ENCODE assay signal across 8 mouse cellular contexts in the genomic region with DNA sequence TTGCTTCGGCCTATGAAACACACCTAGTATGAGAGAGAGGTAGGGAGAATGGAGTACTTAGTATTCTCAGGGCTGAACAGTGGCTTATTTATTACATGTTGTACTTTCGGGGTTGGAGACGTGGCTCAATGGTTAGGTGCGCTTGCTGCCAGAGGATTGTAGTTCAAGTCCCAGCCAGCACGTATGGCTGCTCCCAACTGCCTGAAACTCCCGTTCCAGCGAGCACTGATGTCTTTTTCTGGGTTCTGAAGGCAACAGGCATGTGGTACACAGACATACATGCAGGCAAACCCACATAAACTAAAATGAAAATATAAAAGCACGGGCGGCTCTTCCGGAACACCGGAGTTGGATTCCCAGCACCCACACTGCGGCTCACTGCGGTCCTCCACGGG. TPM values are rescaled to one million over a fixed set of nuclear protein-coding genes. Genes with fewer than 3 reads are reported as not detected.
A peak's percentile ranks its signal among the peaks of the same experiment; 100 is the strongest.
DNase-seq lines count a peak whose midpoint lies in the region; ATAC-seq and TF ChIP-seq lines count a peak whose summit lies in the region.

No protein-coding gene starts in this region.

- peaks cover 14% of the 10 kb centered on the region; the same call in 1 of the 2 replicates for H3K36me3 ChIP-seq in kidney, postnatal 0 days (ENCODE audit: insufficient read depth, low read length)
- peaks cover 18% of the 10 kb centered on the region; the same call in 1 of the 2 replicates for H3K36me3 ChIP-seq in hindbrain, embryonic 15.5 days
- peaks cover 10% of the 10 kb centered on the region for H3K36me3 ChIP-seq in midbrain, embryonic 15.5 days (replicated peaks)

- WGBS in kidney, postnatal 0 days = 4% methylated on average over 14 of the region's 14 CpGs
- WGBS in hindbrain, embryonic 15.5 days = 8% methylated on average over 14 of the region's 14 CpGs
- WGBS in midbrain, embryonic 15.5 days = 7% methylated on average over 14 of the region's 14 CpGs

- peak; percentile 25 for DNase-seq in kidney, postnatal 0 days (ENCODE audit: low spot score)
- no peak for DNase-seq in kidney, postnatal 25 days
- DNase-seq in adrenal gland, adult 18-20 months (ENCODE audit: low spot score in 2 of 2) = no peak
- no peak for DNase-seq in left cerebral cortex, postnatal 36 days (ENCODE audit: low spot score in 2 of 2)
- DNase-seq in retina, postnatal 1 day = no peak

- peak overlapping the region; percentile 86 for H3K4me3 ChIP-seq in kidney, postnatal 0 days (replicated peaks; ENCODE audit: low read depth, low read length)
- H3K4me3 ChIP-seq in hindbrain, embryonic 15.5 days = peak overlapping the region; percentile 68
- peak overlapping the region; percentile 73 for H3K4me3 ChIP-seq in midbrain, embryonic 15.5 days

- H3K27ac ChIP-seq in kidney, postnatal 0 days = peak overlapping the region; percentile 97
- H3K27ac ChIP-seq in hindbrain, embryonic 15.5 days (replicated peaks) = peak overlapping the region; percentile 96
- H3K27ac ChIP-seq in midbrain, embryonic 15.5 days = peak overlapping the region; percentile 96

- peak; percentile 7; the same call in 1 of the 2 replicates for ATAC-seq in kidney, postnatal 0 days (replicated peaks; ENCODE audit: low FRiP score, low read depth)
- ATAC-seq in common myeloid progenitor, adult 5-6 weeks (replicated peaks; ENCODE audit: low read depth, poor library complexity, severe bottlenecking) = peak; percentile 21; the same call in 1 of the 2 replicates
- no peak for ATAC-seq in hindbrain, embryonic 15.5 days (ENCODE audit: low FRiP score, low read depth)
- ATAC-seq in midbrain, embryonic 15.5 days (replicated peaks) = peak; percentile 60; the same call in 1 of the 2 replicates

- peaks cover 5% of the 10 kb centered on the region; the same call in 1 of the 2 replicates for H3K4me1 ChIP-seq in kidney, postnatal 0 days (replicated peaks; ENCODE audit: insufficient read depth, low read length)
- H3K4me1 ChIP-seq in hindbrain, embryonic 15.5 days (replicated peaks) = peaks cover 18% of the 10 kb centered on the region
- H3K4me1 ChIP-seq in midbrain, embryonic 15.5 days = peaks cover 16% of the 10 kb centered on the region

- H3K9ac ChIP-seq in kidney, postnatal 0 days (ENCODE audit: low read depth, low read length) = peak overlapping the region; percentile 83
- peak overlapping the region; percentile 85 for H3K9ac ChIP-seq in hindbrain, embryonic 15.5 days
- H3K9ac ChIP-seq in midbrain, embryonic 15.5 days = peak overlapping the region; percentile 87

- H3K9me3 ChIP-seq in kidney, postnatal 0 days (replicated peaks; ENCODE audit: low read length) = no peaks in the 10 kb centered on the region
- no peaks in the 10 kb centered on the region for H3K9me3 ChIP-seq in hindbrain, embryonic 15.5 days
- no peaks in the 10 kb centered on the region for H3K9me3 ChIP-seq in midbrain, embryonic 15.5 days

- H3K4me2 ChIP-seq in kidney, postnatal 0 days (ENCODE audit: low read length) = peak overlapping the region; percentile 81
- peak overlapping the region; percentile 79 for H3K4me2 ChIP-seq in hindbrain, embryonic 15.5 days
- peak overlapping the region; percentile 69 for H3K4me2 ChIP-seq in midbrain, embryonic 15.5 days

- H3K27me3 ChIP-seq in kidney, postnatal 0 days (ENCODE audit: insufficient read depth, low read length) = no peaks in the 10 kb centered on the region
- H3K27me3 ChIP-seq in hindbrain, embryonic 15.5 days = no peaks in the 10 kb centered on the region
- H3K27me3 ChIP-seq in midbrain, embryonic 15.5 days (replicated peaks) = no peaks in the 10 kb centered on the region

- no peak for TF ChIP-seq CTCF in kidney, postnatal 0 days (IDR thresholded peaks at IDR 0.05; ENCODE audit: low read depth)

- intact Hi-C loops in left cerebral cortex, postnatal 36 days (cut with DNase I) = loop anchor here (5.0 to 10.0 kb wide), 2 partner anchors 347 to 409 kb away; partner anchors contain the start of genes Atg3, Ccdc80 and Slc35a5

RNA-seq across cellular contexts. Expression of gene Gtpbp8, which starts 0.7 kb away (rescaled TPM):
- polyA plus RNA-seq in kidney, postnatal 0 days (2015; fragmentation: Nextera tagmentation; extraction: Ambion mirVana) = 30.5 and 30.6 TPM in 2 replicates
- total RNA-seq in common myeloid progenitor, adult 5-6 weeks (2017) = 9.7 and 18.3 TPM in 2 replicates
- polyA plus RNA-seq in hindbrain, embryonic 15.5 days (2015; fragmentation: Nextera tagmentation; extraction: Ambion mirVana) = 38.2 and 38.6 TPM in 2 replicates
- 35.3 and 38.1 TPM in 2 replicates for polyA plus RNA-seq in midbrain, embryonic 15.5 days (2015; fragmentation: Nextera tagmentation; extraction: Ambion mirVana)
- 10 to 100 TPM; 12.1 to 16.1 TPM for total RNA-seq in adrenal gland, adult 18-20 months (2021)
- 10 to 100 TPM; 23.6 to 28.7 TPM for total RNA-seq in left cerebral cortex, postnatal 36 days (2021)

RNA-seq across cellular contexts. Expression of gene Cd200r1, which starts 20.1 kb away (rescaled TPM):
- polyA plus RNA-seq in kidney, postnatal 0 days (2015; fragmentation: Nextera tagmentation; extraction: Ambion mirVana) = 0.69 and 0.97 TPM in 2 replicates
- total RNA-seq in common myeloid progenitor, adult 5-6 weeks (2017) = 4.3 and 5.8 TPM in 2 replicates
- 0.44 and 0.63 TPM in 2 replicates for polyA plus RNA-seq in hindbrain, embryonic 15.5 days (2015; fragmentation: Nextera tagmentation; extraction: Ambion mirVana)
- polyA plus RNA-seq in midbrain, embryonic 15.5 days (2015; fragmentation: Nextera tagmentation; extraction: Ambion mirVana) = 0.78 and 1.1 TPM in 2 replicates
- under 1 TPM; 0.46 to 0.51 TPM for total RNA-seq in adrenal gland, adult 18-20 months (2021)
- total RNA-seq in left cerebral cortex, postnatal 36 days (2021) = under 1 TPM; 0.52 to 0.59 TPM

RNA-seq across cellular contexts. Expression of gene Nepro, which starts 21.4 kb away (rescaled TPM):
- polyA plus RNA-seq in kidney, postnatal 0 days (2015; fragmentation: Nextera tagmentation; extraction: Ambion mirVana) = 5.1 and 5.3 TPM in 2 replicates
- total RNA-seq in common myeloid progenitor, adult 5-6 weeks (2017) = 22.7 and 25.1 TPM in 2 replicates
- polyA plus RNA-seq in hindbrain, embryonic 15.5 days (2015; fragmentation: Nextera tagmentation; extraction: Ambion mirVana) = 4.3 and 4.4 TPM in 2 replicates
- 4.4 and 4.9 TPM in 2 replicates for polyA plus RNA-seq in midbrain, embryonic 15.5 days (2015; fragmentation: Nextera tagmentation; extraction: Ambion mirVana)
- total RNA-seq in adrenal gland, adult 18-20 months (2021) = 10 to 100 TPM; 12.6 to 14.8 TPM
- 1 to 10 TPM; 4.0 to 5.4 TPM for total RNA-seq in left cerebral cortex, postnatal 36 days (2021)
